Mouse (Mus musculus) kidney, postnatal 14 days (tissue): ENCODE data around the gene Ttbk2.

Experiments
- DNase-seq: peaks from one replicate; pipeline ENCODE4 v3.0.0; 2022; ENCODE audit warnings: mixed read lengths

The Ttbk2 gene

DNA sequence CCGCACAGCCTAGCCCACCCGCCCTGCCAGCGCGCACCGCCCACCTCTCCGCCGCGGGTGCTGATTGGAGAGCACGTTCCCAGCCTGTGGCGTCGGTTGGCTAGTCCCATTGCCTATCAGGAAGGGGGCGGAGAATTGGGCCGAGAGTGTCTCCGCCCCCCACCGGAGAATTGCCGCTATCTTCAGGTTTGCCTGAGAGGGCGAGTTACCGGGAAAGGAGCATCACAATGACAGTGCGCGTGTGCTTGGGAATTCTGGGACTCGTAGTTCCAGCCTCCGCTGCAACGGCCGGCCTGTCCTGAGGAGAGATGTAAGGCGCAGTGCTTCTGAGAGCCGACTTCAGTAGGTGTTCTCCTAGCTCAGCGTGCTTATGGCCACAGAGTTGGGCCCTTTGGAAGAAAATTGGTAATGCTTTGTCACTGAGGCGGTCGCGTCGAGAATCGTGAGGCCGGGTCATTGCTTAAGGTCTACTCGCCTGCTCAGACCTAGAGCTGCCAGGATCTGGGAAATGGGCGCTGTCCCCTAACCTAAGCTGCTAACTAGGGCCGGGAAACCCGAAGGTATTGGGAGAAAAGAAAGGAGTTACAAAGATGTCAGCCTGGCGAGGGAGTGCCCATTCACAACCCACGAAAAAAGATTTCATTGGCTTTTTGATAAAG is at the start of gene Ttbk2:
Ttbk2 (minus strand) TSS at position 181 of the 659 bp plus-strand sequence.
- DNase-seq, result peak; percentile 98

DNA sequence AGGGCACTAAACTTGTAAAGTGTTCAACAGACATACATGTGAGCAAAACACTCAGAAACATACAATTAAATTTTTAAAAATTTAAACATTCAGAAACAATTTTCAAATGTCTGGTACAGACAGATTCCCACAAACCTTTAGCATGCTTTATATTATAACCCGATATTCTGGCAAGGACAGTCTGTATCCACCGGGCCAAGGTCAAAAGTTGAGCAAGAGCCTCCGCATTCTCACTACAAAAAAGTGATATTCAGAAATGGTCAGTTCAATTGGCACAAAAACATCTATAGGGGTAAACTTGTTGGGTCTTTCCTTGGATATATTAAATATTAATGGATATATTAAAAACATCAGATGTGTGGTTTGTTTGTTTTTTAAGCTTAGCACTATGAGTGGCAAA is 46.0 kb upstream of the Ttbk2 start:
- DNase-seq, result no peak

DNA sequence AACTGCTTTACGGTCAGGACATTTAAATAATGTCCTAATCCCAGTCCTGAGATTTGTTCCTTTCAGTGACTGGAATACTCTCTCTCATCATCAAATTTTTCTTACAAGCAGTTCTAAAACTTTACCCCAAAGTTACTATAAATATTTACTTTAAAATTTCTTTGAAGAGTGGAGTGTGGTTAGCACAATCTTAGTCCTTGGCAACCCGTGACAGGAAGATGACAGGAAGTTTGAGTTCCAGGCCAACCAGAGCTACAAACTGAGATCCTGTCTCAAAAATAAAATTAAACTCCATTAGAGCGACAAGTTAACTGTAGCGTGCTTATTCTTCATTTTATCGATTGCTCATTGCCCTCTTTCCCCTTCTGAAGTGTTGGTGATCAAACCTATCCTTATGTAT is 37.2 kb upstream of the Ttbk2 start:
- no peak for DNase-seq

DNA sequence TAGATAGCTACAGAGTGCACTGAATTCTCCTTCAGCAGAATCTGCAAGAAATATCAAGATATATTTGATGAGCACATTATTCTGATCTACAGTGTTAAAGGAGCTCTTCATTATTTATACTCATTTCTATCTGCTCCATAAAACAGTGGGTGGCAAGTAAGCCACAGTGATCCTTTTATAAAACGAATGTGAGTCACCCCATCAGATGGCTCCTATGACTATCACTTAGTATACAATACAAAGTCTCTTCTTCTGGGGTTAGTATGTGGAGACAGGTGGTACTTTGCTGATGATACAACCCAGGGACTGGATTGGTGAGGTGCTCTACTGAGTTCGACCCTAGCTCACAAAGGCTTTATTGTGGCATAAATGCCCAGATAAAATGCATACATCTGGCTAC is 22.8 kb upstream of the Ttbk2 start:
- DNase-seq, result no peak

DNA sequence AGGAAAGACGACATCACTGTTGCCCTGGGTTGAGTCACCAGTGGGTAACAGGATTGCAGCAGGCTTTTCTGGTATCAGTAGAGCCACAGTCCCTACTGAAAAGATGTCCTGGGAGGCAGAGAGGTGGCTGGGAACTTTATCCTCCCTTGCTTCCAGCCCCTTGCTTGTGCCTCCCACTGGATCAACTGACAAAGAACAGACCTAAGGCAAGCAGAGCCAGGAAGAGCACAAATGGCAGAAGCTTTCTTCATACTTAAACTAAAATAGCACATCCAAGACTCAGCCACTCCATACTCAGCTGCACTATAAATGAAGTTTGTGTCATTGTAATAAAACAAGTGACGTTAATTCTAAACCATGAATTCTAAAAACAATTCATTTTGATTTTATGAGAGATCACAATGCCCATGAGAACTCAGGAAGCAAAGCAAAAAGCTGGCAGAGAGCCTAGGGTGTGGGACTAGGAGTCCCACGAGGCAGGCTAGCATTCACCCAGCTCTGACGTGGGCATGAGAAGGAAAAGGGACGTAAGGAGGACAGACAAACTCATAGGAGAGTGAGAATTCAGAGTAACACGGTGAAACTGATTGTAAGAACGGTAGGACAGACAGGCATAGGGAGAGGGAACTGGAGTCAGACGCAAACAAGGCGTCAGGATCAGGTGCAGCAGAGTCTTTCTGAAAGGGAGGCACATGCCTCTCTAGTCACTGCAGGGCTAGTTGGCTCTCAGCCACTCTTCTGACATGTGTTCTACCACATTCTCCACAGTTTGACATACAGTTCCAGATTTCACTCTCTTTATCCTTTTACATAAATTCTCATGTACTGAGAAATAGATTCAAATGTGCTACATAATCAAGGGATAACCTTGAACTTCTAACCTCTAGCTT is 21.3 kb upstream of the Ttbk2 start:
- DNase-seq, result peak; percentile 41

DNA sequence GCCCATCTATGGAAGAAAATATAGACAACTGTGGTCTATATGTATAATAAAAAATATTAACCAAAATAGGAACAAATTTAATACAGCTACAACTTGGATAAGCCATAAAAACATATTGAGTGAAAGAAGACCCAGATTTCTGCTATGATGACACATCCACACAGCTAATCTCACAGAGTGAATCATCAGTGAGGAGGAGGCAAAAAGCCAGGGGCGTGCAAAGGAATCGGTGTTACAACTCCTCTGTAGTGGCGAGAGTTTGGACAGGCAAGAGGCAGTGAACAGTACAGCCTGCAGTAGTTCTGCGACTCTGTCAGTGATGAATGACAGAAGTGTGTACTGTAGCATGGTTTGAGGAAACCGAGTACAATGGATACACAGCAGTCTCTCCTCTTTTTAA is 16.9 kb upstream of the Ttbk2 start:
- DNase-seq, result no peak

DNA sequence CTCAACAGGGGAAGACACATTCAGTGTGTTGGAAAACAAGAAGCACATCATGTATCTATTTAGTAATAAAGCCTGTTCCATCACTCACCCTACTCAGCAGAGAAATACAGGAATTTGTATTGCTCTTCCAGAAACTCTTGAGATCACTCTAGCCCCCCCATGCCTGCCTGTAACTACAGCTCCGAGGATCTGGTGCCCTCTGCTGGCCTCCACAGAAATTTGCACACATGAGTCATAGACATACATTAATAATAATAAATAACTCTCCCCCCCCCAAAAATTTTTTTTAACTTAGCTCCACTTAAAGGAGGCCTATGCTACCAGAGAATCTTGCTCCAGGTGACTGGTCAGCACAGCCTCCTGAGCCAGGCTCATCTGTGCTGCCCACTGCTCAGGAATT is 16.2 kb upstream of the Ttbk2 start:
- DNase-seq, result peak; percentile 35

DNA sequence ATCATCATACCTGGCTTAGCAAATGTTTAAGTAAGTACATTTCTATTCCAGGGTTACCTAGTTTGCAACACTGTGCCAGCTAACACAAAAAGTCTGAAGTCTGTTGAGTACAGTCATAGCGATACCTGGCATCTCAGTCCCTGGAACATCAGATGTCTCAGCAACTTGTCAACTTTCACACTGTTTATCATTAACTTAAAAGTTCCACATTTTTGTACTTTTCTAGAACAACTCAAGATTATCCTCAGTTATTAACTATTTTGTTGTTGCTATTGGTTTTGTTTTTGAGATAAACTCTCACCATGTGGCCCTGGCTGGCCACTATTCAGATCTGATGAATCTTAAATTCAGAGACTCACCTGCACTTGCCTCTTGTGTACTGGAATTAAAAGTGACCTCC is 13.0 kb upstream of the Ttbk2 start:
- DNase-seq, result no peak

DNA sequence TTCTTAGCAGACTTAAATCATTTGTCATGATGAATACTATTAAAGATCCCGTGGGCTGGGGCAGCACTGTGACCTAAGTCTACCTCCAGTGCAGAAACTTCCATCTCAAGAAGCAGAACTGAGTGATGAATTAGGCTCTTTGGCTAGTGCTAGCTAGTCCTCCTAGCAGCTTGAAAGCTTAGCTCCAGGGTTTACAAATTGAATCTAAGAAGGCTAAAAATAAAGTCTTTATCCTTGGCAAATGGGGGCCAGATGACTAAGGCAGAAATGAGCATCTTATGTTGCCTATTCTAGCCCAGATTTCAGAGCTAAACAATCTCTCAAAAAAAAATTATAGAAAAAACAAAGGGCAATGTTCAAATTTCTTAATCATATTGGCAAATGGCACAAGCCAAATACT is 10.3 kb upstream of the Ttbk2 start:
- no peak for DNase-seq

DNA sequence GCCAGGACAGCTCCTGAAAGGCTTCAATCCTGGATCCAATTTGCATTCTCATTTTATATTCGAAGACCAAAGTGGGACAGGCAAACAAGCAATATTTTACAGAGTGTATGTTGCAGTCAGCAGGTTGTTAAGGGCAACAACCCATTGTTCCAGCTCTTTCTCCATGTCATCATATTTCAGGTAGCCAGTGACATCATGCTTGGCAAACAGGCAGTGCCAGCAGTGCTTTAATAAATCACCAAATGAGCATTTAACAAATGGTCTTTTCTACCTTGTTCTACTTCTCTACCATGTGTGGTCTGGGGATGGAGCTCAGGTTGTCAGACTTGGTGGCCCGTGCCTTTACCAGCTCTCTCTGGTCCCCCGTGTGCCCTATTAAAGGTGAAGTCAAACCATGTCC is 7.7 kb upstream of the Ttbk2 start:
- peak; percentile 15 for DNase-seq

DNA sequence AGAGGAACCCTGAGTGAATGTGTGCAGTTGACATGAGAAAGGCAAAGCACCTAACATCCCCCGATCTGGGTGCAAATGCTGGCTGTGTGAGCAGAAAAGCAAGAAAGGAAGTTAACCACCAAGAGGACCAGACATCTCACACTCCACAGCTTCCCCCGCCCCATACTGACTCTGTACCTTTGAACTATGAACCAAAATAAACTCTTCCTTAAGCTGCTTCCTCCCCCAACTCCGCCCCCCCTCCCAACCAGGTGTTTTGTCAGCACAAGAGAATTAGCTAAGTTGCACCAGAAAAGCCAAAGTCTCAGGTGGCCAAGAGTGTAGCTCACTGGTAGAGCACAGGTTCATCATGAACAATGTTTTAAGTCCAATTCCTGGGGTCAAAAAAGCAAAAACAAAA is 2.7 kb upstream of the Ttbk2 start:
- DNase-seq, result peak; percentile 25

DNA sequence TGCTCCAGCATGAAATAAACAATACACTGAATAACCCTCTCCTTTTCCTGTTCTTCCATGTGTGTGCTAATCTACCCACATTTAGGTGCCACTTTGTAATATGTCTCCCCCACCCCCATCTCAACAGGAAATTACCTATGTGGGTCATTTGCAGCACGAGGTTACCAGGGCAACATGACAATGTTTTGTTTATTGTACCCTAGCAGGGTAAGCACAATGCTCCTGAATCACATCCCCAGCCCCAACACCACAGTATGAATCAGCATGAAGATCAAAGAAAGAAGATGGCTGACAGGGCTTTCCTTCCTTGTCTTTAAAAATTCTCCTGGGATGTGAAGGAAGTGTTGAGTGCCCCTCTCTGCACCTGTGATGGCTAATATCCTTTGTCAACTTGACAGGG is 2.2 kb upstream of the Ttbk2 start:
- DNase-seq, result no peak

DNA sequence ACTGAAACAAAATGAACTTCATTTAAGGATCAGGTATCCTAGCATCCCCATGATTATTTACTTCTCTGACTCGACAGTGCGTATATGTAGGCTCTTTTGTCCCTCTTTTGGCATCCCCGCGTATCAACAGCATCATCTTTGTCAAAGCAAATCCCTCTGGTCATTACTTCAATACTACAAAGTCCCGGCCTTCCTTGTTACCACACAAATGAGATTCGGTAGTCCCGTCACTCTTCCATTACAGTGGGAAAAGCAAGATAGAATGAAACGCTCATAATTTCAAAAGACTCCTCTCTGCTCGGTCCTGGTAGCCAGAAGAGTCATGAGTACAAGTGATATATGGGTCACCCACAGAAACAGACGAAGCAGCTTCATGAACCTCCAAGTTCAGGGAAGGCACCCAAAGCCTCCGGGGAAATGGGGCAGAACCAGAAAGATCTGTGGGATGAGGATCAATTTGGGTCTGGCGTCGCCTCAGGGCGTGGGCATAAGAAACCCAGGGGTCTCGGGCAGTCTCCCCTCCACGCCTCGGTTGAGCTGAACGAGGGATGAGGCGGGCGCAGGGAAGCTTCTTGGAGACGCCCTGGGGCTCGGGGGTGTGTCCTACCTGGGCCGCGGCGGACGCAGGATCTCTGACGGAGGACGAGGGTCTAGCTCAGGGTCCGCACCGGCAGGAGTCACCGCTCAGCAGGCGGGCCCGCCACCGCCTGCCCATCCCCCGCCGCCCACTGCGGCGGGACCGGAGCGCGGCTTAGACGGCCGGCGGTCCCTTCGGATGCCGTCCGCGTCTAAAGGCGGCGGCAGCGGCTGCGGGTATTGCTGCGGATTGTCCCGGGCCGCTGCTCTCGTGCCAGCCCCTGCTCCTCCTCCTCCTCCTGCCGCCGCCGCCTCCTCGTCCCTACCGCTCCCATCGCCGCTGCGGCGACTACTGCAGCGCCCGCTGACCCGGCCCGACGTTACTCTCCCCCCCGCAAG is 668 bp downstream of the Ttbk2 start, which contains the start of gene Cdan1:
Cdan1 (minus strand) TSS at position 680 of the 975 bp plus-strand sequence.
- no peak for DNase-seq

DNA sequence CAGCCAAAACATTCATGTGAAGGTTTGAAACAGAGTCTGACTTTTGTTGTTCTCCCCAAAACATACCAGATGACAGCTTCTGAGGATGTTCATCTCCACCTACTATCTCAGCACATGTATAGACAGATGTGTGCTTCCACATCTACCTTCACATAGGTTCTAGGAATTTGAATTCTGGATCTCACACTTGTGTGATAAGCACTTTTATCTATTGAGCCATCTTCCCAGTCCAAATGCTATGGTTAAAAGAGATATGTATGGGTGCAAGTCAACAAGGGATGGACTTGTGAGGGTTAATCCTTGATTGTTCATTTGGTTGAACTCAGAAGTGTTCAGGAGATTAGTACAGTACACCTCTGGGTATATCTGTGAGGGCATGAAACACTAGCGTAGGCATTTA is 5.1 kb downstream of the Ttbk2 start:
- DNase-seq, result no peak

DNA sequence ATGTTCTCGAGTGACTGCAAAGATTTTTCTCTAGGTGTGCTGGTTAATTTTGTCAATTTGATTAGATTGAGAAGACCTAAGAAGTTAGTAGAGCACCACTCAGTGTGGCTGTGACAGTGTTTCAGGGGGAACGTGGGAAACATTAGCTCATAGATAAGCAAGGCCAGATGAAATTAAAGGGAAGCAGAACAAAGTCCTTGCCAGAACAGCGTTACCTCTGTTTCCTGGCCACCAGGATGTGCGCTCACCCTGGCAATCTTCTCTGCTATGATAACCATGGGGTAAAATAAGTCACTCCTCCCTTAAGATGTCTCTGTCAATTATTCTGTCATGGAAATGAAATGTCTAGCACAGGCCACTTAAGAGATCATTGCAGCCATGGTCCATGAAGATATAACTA is 6.4 kb downstream of the Ttbk2 start:
- no peak for DNase-seq

DNA sequence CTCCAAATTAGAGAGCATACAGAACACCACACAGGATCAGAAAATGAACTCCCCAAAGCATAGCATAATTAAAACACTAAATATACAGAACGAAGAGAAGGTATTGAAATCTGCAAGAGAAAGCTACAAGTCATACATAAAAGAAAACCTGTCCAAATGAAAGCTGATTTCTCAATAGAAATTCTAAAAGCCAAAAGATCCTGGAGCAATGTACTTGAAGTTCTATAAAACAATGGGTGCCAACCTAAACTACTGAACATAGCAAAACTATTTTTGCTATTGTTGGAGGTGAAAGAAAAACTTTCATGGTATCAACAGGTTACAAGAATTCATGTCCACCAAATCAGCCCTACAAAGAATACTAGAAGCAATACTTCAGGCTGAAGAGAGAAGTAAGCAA is 9.2 kb downstream of the Ttbk2 start:
- DNase-seq, result no peak

DNA sequence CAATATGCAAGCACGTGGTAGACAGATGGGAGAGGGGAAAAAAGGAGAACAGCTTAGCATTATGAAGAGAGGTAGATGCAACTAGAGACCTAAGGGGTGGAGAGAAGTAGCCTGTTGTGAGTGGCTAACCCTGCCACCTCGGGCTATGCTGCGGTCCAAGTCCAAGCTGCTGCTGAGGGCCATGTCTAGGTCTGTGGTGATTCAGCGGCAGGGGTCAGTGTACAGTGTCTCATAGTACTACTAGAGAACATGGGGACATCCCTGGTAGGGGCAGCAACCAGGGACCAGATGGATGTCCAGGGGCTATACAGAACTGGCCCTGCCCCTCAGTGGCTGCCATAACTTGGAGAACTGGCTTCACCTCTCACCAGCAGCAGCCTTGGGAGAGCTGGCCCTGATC is 15.2 kb downstream of the Ttbk2 start:
- no peak for DNase-seq

DNA sequence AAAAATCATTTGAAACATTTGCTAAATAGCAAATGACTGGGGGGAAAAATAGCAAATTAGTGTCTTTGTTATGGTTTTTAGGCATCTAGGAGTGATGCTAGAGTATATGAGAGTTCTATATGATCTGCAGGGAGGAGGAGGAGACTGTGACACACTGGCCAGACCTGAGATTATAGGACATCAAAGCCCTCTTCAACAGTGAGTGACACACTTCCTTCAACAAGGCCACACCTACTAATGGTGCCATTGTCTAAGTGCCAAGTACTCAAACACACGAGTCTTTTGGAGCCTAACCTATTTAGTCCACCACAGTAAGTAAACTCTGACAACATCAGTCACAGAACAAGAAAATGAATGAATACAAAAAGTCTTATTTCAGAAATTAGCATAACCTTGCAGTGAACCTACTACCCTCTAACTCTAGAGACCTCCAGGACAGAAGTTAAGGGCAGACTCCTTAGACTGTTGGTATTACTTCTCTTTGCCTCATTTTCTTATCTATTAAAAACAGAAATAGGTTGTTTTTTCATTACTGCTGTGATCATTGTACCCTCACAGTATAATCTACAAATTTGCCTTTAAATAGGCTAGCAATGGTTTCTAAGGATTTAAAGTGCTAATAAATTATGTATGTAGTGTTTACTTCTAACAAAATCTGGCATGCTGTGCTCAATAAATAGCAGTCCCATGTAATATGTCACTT is 23.3 kb downstream of the Ttbk2 start:
- DNase-seq, result no peak

DNA sequence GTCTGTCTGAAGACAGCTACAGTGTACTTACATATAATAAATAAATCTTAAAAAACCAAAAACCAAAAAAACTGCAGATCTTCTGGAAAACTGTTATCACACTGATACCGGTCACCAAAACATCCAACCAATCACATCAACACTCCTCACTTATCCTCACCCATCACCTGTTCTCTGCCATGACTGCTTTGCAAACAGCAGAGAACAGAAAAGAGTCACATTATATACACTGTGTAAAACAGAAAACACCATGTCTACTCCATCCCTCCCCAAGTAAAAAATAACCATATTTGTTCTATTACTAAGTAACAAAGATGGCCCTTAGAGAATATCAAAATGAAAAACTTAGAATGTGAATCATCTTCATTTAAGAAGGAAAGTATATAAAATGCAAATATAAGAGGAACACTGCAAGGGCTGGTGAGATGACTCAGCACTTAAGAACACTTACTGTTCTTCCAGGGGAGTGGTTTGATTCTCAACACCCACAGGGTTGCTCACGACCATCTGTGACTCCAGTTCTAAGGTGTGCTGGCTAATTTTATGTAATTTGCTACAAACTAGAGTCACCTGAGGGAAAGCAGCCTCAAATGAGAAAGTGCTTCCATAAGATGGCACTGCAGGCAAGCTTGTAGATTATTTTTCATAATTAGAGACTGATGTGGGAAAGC is 80.0 kb downstream of the Ttbk2 start:
- DNase-seq, result no peak

DNA sequence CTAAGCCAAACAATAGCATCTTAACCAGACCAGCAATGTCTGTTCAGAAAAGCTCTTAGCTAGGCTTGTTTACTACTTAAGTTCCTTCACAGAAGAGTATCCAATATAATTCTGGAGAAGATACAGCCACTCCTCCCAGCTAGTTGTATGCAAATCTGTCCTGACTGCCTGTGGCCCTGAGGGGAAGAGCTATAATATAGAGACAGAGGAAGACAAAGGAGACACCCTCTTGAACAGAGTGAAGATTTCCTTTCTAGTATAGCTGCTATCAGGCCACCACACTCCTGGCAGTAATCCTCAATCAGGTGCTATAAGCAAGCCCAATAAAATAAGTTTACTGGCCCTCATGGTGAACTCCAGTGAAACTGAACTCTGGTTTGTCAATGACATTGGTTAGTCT is 88.5 kb downstream of the Ttbk2 start:
- DNase-seq, result no peak

DNA sequence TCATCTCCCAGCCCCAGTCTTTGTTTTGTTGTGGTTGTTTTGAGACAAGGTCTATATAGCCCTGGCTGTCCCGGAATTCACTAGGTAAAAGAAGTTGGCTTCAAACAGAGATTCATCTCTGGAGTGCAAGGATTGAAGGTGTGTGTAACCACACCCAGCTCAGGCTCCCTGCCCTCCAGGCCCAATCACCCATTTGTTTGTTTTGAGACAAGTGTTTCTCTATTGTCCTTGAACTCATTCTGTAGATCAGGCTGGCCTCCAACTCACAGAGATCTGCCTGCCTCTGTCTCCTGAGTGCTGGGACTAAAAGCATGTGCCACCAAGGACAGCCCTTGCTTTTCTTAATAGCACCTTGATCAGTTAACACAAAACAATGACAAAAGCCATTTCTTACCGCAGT is 102.4 kb downstream of the Ttbk2 start:
- DNase-seq, result no peak

DNA sequence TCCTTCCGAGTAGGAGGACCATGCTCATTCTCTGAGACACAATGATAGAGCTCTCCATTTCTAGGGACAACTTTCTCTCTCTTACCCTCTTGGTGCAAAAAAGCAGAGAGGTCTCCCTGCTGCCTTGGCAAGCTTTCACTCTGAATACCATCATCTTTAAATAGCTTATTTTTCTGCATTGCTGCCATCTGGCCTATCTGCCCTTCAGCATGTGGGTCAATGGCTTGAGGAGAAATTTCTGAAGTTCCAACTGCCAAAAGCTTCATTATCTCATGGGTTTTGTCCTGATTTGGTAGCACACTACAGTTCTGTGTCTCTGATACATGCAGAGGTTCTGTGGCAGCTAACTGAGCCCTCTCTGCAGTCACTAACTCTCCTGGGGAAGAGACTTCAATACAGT is 104.9 kb downstream of the Ttbk2 start:
- no peak for DNase-seq
